In genomic region chr2:62244167-62244566, GRCm38 (mm10) we compare ENCODE assay signal across 21 mouse cellular contexts.
DNase-seq lines count a peak whose midpoint lies in the region; ATAC-seq and TF ChIP-seq lines count a peak whose summit lies in the region.
"Had no signal": no experiment of that assay in that cellular context is flagged by ENCODE, and none has a peak within 500 bp of the region (broad histone marks: within the 10 kb centered on the region; RNA-seq: fewer than 3 reads in every experiment).

No protein-coding gene starts in this region.

- no peak for TF ChIP-seq CTCF in layer of hippocampus, adult 2 months (conservative IDR thresholded peaks at IDR 0.05)

- H3K36me3 ChIP-seq in neural tube, embryonic 11.5 days (ENCODE audit: control insufficient read depth, insufficient read depth, low read length) = no peaks in the 10 kb centered on the region
- H3K36me3 ChIP-seq in neural tube, embryonic 15.5 days = no peaks in the 10 kb centered on the region
- H3K36me3 ChIP-seq: hindbrain, embryonic 12.5 days had no signal

- WGBS in neural tube, embryonic 11.5 days = 53% methylated on average over 4 of the region's 4 CpGs
- 35% methylated on average over 4 of the region's 4 CpGs for WGBS in neural tube, embryonic 15.5 days

- no peak overlapping the region for H3K9ac ChIP-seq in neural tube, embryonic 11.5 days (ENCODE audit: low read length)
- H3K9ac ChIP-seq in neural tube, embryonic 15.5 days (replicated peaks) = no peak overlapping the region
- H3K9ac ChIP-seq: hindbrain, embryonic 12.5 days had no signal

- H3K4me2 ChIP-seq in neural tube, embryonic 11.5 days (ENCODE audit: low read depth) = no peak overlapping the region
- H3K4me2 ChIP-seq in neural tube, embryonic 15.5 days = no peak overlapping the region
- H3K4me2 ChIP-seq: hindbrain, embryonic 12.5 days had no signal

- DNase-seq in embryo, embryonic 10 days (ENCODE audit: low spot score) = peak; percentile 25
- no peak for DNase-seq in embryo, embryonic 9.5 days (ENCODE audit: extremely low spot score)
- no peak for DNase-seq in layer of hippocampus, adult 2 months (ENCODE audit: low spot score in 2 of 2)
- DNase-seq in layer of hippocampus, adult 9-11 months = no peak
- DNase-seq in neural tube, embryonic 11.5 days (ENCODE audit: low spot score) = no peak
- no peak for DNase-seq in urinary bladder, adult 18-20 months (ENCODE audit: low spot score in 2 of 2)
- DNase-seq in lung, adult 18-20 months = no peak
- DNase-seq: adrenal gland, adult 8-10 months; cerebellum, adult 9-10 months; kidney, adult 9 months; kidney, postnatal 25 days; left cerebral cortex, postnatal 4 days; liver; lung, postnatal 14 days; right cerebral cortex, postnatal 4 days had no signal

- H3K27me3 ChIP-seq in neural tube, embryonic 11.5 days (ENCODE audit: control insufficient read depth, insufficient read depth, low read length) = no peaks in the 10 kb centered on the region
- H3K27me3 ChIP-seq in neural tube, embryonic 15.5 days (replicated peaks) = no peaks in the 10 kb centered on the region
- H3K27me3 ChIP-seq: hindbrain, embryonic 12.5 days had no signal

- H3K27ac ChIP-seq in layer of hippocampus, adult 2 months = peak overlapping the region; percentile 74
- no peak overlapping the region for H3K27ac ChIP-seq in neural tube, embryonic 11.5 days (ENCODE audit: low read depth, low read length)
- H3K27ac ChIP-seq in neural tube, embryonic 15.5 days (replicated peaks) = no peak overlapping the region
- H3K27ac ChIP-seq: hindbrain, embryonic 12.5 days; left cerebral cortex, adult 2 months; stomach, postnatal 0 days had no signal

- 0 out of 2 replicates have a peak, but pooled peaks have one; percentile 48 for ATAC-seq in neural tube, embryonic 11.5 days (ENCODE audit: insufficient read depth, low FRiP score, low TSS enrichment)
- no peak for ATAC-seq in neural tube, embryonic 15.5 days (ENCODE audit: low FRiP score)
- ATAC-seq: forebrain, embryonic 16.5 days had no signal

- no peaks in the 10 kb centered on the region for H3K9me3 ChIP-seq in neural tube, embryonic 11.5 days (ENCODE audit: control insufficient read depth, low read length)
- no peaks in the 10 kb centered on the region for H3K9me3 ChIP-seq in neural tube, embryonic 15.5 days (replicated peaks)
- H3K9me3 ChIP-seq: hindbrain, embryonic 12.5 days had no signal

- no peak overlapping the region for H3K4me3 ChIP-seq in layer of hippocampus, adult 2 months
- no peak overlapping the region for H3K4me3 ChIP-seq in neural tube, embryonic 11.5 days (ENCODE audit: low read depth, low read length)
- H3K4me3 ChIP-seq in neural tube, embryonic 15.5 days (replicated peaks) = no peak overlapping the region
- H3K4me3 ChIP-seq: hindbrain, embryonic 12.5 days; left cerebral cortex, adult 2 months; myocyte had no signal

- no peaks in the 10 kb centered on the region for H3K4me1 ChIP-seq in neural tube, embryonic 11.5 days (ENCODE audit: control insufficient read depth, insufficient read depth, low read length)
- H3K4me1 ChIP-seq in neural tube, embryonic 15.5 days = no peaks in the 10 kb centered on the region
- H3K4me1 ChIP-seq: hindbrain, embryonic 12.5 days had no signal
